Mouse (Mus musculus) mature B cell (primary cell): ENCODE results near the gene Tbc1d10a.

Experiments used
- in situ Hi-C: fragments of 300-500 bp; cut with MboI; formaldehyde crosslinking; loops from 2 replicates; pipeline ENCODE4 v1.14.3; 2019

The Tbc1d10a gene

GRCm38 (mm10) chr11:4236546-4237067, 50.0 kb downstream of the Tbc1d10a start:
- in situ Hi-C loops: no loop called here

- in situ Hi-C loops: no loop called here
Measured at GRCm38 (mm10) chr11:4237389-4237912, 50.9 kb downstream of the Tbc1d10a start.

DNA sequence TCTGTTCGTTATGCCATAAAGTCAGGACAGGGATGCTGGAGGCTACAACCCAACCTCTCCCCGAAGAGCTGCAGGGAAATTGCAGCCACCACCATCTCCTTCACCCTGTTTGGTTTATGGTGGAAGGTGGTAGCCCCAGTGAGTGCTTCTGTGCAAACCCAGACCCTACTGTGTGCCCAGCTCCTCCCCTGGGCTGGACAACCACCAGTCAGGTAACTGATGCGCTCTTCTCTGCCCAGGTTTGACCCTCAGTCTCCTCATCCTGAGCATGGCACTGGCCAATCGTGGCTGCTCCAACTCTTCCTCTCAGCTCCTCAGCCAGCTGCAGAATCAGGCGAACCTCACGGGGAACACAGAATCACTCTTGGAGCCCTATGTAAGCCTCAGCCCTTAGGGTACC, 51.6 kb downstream of the Tbc1d10a start:
- in situ Hi-C loops: no loop called here

GRCm38 (mm10) chr11:4239691-4240090, 53.1 kb downstream of the Tbc1d10a start:
- in situ Hi-C loops: no loop called here

GRCm38 (mm10) chr11:4240151-4240550, 53.6 kb downstream of the Tbc1d10a start:
- in situ Hi-C loops: no loop called here

- in situ Hi-C loops: no loop called here
Measured at GRCm38 (mm10) chr11:4241180-4241579, 54.6 kb downstream of the Tbc1d10a start.

DNA sequence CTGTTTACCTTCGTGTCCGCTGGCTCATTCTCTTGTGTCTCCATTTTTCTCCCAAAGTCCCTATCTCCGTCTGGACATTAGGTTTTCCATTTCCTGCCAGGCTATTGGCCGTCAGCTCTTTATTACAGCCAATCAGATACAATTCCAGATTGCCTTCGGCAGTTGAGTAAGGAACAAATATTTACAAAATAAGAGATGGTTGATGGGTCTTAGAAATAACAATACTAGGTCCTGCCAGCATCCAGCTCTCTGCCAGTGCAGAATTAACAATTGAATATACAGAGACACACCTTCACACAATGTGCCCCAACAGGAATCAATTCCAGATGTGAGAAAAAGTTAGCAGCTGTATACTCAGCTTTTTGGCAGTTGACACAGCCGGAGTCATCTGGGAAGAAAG, 59.5 kb downstream of the Tbc1d10a start:
- in situ Hi-C loops: no loop called here

GRCm38 (mm10) chr11:4246623-4247022, 60.0 kb downstream of the Tbc1d10a start:
- in situ Hi-C loops: no loop called here

DNA sequence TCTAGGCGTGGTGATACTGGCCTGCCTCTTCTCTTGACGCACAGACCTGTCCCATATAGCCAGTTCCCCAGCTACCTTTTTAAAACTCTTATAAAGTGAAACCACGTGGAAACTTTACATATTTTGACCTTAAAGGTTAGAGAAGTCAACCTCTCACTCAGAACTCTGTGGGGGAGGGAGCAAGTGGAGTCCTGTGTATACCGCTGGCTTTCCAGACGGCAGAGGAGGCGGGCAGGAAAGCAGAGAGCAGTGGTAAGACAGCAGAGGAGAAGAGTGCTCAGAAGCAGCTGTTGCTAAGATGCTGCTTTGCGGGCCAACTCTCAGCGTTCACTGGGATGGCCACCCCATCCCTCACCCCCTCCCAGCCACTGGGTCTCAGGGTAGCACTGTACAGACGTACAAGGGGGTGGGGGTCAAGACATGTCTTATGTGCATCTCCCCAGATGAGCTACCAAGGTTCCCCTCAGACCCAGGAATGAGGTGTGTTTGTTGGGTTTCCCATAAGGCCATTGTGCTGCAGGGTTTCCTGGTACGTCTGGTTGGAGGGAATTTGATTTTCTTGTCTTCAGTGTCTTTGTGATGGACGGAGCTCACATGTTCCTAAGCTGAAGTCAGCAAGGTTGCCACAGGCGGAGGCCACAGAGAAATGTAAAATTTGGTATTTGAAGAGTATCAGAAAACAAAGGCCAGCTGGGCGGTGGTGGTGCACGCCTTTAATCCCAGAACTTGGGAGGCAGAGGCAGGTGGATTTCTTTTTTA, 60.8 kb downstream of the Tbc1d10a start:
- in situ Hi-C loops: no loop called here

- in situ Hi-C loops: no loop called here
Measured at GRCm38 (mm10) chr11:4249151-4249550, 62.6 kb downstream of the Tbc1d10a start.

GRCm38 (mm10) chr11:4250290-4250689, 63.7 kb downstream of the Tbc1d10a start:
- in situ Hi-C loops: loop anchor here (10.0 kb wide), 1 partner anchor 175 kb away; no protein-coding TSS in a partner anchor

DNA sequence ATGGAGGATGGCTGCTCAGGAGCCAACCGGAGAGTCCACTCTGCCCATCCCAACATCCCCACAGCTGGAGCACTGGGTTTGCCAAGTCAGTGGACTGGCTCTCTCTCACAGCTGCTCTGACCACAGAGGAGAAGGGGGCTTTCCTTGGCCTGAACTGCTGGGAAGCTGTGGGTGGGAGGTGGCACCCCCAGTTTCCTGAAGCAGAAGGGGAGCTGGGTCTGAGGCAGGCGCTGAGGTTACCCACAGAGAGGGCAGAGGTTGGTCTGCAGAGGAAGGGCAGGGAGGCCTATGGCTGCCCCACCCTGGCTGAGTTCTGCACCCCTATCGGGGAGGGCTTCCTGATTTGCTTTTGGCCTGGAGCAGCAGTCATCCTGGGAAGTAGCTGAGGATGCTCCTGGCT, 64.8 kb downstream of the Tbc1d10a start:
- in situ Hi-C loops: loop anchor here (10.0 kb wide), 1 partner anchor 173 kb away; no protein-coding TSS in a partner anchor

GRCm38 (mm10) chr11:4252886-4253285, 66.3 kb downstream of the Tbc1d10a start:
- in situ Hi-C loops: loop anchor here (10.0 kb wide), 1 partner anchor 172 kb away; no protein-coding TSS in a partner anchor

- in situ Hi-C loops: loop anchor here (5.0 to 10.0 kb wide), 2 partner anchors 40 to 168 kb away; partner anchors contain the start of gene Castor1
Measured at GRCm38 (mm10) chr11:4256846-4257607, 70.4 kb downstream of the Tbc1d10a start, which contains the start of gene Lif. Lif (plus strand) TSS chr11:4257557.

DNA sequence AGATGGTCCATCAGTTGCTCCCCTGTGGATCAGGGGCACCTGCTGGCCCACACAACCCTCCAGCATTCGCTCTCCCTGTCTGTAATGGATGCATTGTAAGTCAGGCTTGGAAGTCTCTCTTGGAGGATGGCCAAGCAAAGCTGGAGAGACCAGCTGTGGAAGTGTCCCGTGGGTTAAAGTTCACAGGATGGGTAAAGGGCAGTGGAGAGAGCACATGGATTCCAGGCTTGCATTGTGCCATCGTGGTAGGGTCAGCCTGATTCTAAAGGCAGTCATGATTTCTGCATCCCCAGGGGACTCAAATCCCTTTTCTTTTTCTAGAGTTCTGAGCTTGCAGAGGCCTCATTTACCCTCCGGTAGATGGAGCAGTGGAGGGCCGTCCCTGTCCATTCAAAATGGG, 71.2 kb downstream of the Tbc1d10a start:
- in situ Hi-C loops: loop anchor here (5.0 to 10.0 kb wide), 2 partner anchors 40 to 167 kb away; partner anchors contain the start of gene Castor1

DNA sequence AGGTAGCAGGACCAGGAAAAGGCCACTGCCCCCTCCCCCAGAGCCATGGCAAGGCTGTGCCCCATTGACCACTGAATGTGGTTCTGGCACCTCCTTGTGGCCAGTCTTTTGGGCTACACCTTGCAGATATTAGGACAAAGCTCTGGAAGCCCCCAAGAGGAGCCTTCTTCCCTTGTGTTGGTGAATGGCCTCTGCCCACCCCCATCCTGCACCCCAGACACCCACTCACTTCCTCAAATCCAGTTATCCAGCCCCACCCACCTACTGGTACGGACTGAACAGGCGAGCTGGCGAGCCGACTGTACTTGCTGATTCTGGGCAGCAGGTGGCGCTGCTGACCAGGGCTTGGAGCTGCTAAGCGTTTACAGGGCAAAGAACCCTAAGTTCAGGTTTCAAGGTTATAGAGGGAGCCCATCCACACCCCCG, 72.1 kb downstream of the Tbc1d10a start:
- in situ Hi-C loops: loop anchor here (5.0 to 10.0 kb wide), 2 partner anchors 41 to 166 kb away; partner anchors contain the start of gene Castor1

- in situ Hi-C loops: no loop called here
Measured at GRCm38 (mm10) chr11:4260463-4261187, 74.0 kb downstream of the Tbc1d10a start.

- in situ Hi-C loops: no loop called here
Measured at GRCm38 (mm10) chr11:4261188-4261494, 74.6 kb downstream of the Tbc1d10a start.

- in situ Hi-C loops: no loop called here
Measured at GRCm38 (mm10) chr11:4261969-4262368, 75.4 kb downstream of the Tbc1d10a start.

- in situ Hi-C loops: no loop called here
Measured at GRCm38 (mm10) chr11:4262847-4263246, 76.3 kb downstream of the Tbc1d10a start.

- in situ Hi-C loops: no loop called here
Measured at GRCm38 (mm10) chr11:4263296-4263695, 76.7 kb downstream of the Tbc1d10a start.

GRCm38 (mm10) chr11:4264066-4264465, 77.5 kb downstream of the Tbc1d10a start:
- in situ Hi-C loops: no loop called here
